ENCODE assay signal across 9 mouse cellular contexts in genomic region chr17:29464519-29465140, GRCm38 (mm10). TPM values are rescaled to one million over a fixed set of nuclear protein-coding genes. Genes with fewer than 3 reads are reported as not detected.
A peak's percentile ranks its signal among the peaks of the same experiment; 100 is the strongest.
DNase-seq lines count a peak whose midpoint lies in the region; ATAC-seq lines count a peak whose summit lies in the region.
"Had no signal": no experiment of that assay in that cellular context is flagged by ENCODE, and none has a peak within 500 bp of the region (broad histone marks: within the 10 kb centered on the region; RNA-seq: fewer than 3 reads in every experiment).

No protein-coding gene starts in this region.

- WGBS in heart, embryonic 11.5 days (ENCODE audit: insufficient replicate concordance), result 5% methylated on average over 17 of the region's 17 CpGs
- 17% methylated on average over 17 of the region's 17 CpGs for WGBS in hindbrain, embryonic 16.5 days
- 8% methylated on average over 17 of the region's 17 CpGs for WGBS in midbrain, embryonic 13.5 days

- no peaks in the 10 kb centered on the region for H3K27me3 ChIP-seq in heart, embryonic 11.5 days (ENCODE audit: control insufficient read depth, insufficient read depth, low read length)
- no peaks in the 10 kb centered on the region for H3K27me3 ChIP-seq in hindbrain, embryonic 16.5 days (replicated peaks; ENCODE audit: control insufficient read depth, insufficient read depth, low read length)
- H3K27me3 ChIP-seq in midbrain, embryonic 13.5 days, result no peaks in the 10 kb centered on the region

- intact Hi-C loops in heart, postnatal 14 days (cut with DNase I), result no loop called here

- DNase-seq in heart, postnatal 14 days, result no peak
- DNase-seq in embryo, embryonic 11 days, result peak; percentile 64
- no peak for DNase-seq in frontal cortex, postnatal 14 days (ENCODE audit: low spot score in 2 of 2)
- DNase-seq in urinary bladder, postnatal 4 days (ENCODE audit: low spot score in 2 of 2), result no peak

- no peak for ATAC-seq in heart, embryonic 11.5 days (replicated peaks; ENCODE audit: insufficient number of reproducible peaks, low FRiP score, low TSS enrichment)
- ATAC-seq in hindbrain, embryonic 16.5 days, result no peak
- ATAC-seq in midbrain, embryonic 13.5 days, result no peak
- no peak for ATAC-seq in megakaryocyte-erythroid progenitor cell, adult 5-6 weeks (replicated peaks; ENCODE audit: low FRiP score, low TSS enrichment, poor library complexity, severe bottlenecking)

- peak overlapping the region; percentile 40 for H3K4me3 ChIP-seq in heart, embryonic 11.5 days (ENCODE audit: low read depth, low read length)
- peak overlapping the region; percentile 29 for H3K4me3 ChIP-seq in hindbrain, embryonic 16.5 days (ENCODE audit: low read length)
- peak overlapping the region; percentile 26 for H3K4me3 ChIP-seq in midbrain, embryonic 13.5 days (replicated peaks)
- H3K4me3 ChIP-seq: left cerebral cortex, adult 2 months had no signal

- H3K9me3 ChIP-seq in heart, embryonic 11.5 days (replicated peaks; ENCODE audit: control insufficient read depth, low read length), result no peaks in the 10 kb centered on the region
- H3K9me3 ChIP-seq in hindbrain, embryonic 16.5 days (ENCODE audit: control insufficient read depth, low read length), result no peaks in the 10 kb centered on the region
- no peaks in the 10 kb centered on the region for H3K9me3 ChIP-seq in midbrain, embryonic 13.5 days

- peak overlapping the region; percentile 74 for H3K9ac ChIP-seq in heart, embryonic 11.5 days (ENCODE audit: low read depth, low read length)
- H3K9ac ChIP-seq in hindbrain, embryonic 16.5 days (ENCODE audit: low read depth, low read length), result no peak overlapping the region
- H3K9ac ChIP-seq in midbrain, embryonic 13.5 days (replicated peaks), result peak overlapping the region; percentile 46; the same call in 1 of the 2 replicates

- H3K27ac ChIP-seq in heart, embryonic 11.5 days (ENCODE audit: low read depth, low read length), result peak overlapping the region; percentile 98
- H3K27ac ChIP-seq in hindbrain, embryonic 16.5 days (ENCODE audit: low read depth, low read length), result 0 out of 2 replicates have a peak overlapping the region, but pooled peaks have one; percentile 16
- no peak overlapping the region for H3K27ac ChIP-seq in midbrain, embryonic 13.5 days
- H3K27ac ChIP-seq: left cerebral cortex, adult 2 months had no signal

- peak overlapping the region; percentile 68 for H3K4me2 ChIP-seq in heart, embryonic 11.5 days
- peak overlapping the region; percentile 57 for H3K4me2 ChIP-seq in hindbrain, embryonic 16.5 days (ENCODE audit: low read length)
- peak overlapping the region; percentile 55 for H3K4me2 ChIP-seq in midbrain, embryonic 13.5 days (replicated peaks)

- no peaks in the 10 kb centered on the region for H3K36me3 ChIP-seq in heart, embryonic 11.5 days (ENCODE audit: control insufficient read depth, insufficient read depth, low read length)
- no peaks in the 10 kb centered on the region for H3K36me3 ChIP-seq in hindbrain, embryonic 16.5 days (ENCODE audit: control insufficient read depth, insufficient read depth, low read length)
- H3K36me3 ChIP-seq in midbrain, embryonic 13.5 days, result no peaks in the 10 kb centered on the region

- peaks cover 42% of the 10 kb centered on the region for H3K4me1 ChIP-seq in heart, embryonic 11.5 days (ENCODE audit: control insufficient read depth, insufficient read depth, low read length)
- H3K4me1 ChIP-seq in hindbrain, embryonic 16.5 days (ENCODE audit: control insufficient read depth, insufficient read depth, low read depth, low read length), result peaks cover 26% of the 10 kb centered on the region
- H3K4me1 ChIP-seq in midbrain, embryonic 13.5 days (replicated peaks), result peaks cover 44% of the 10 kb centered on the region

RNA-seq across cellular contexts. Expression of gene Pim1, which starts 25.9 kb away (rescaled TPM):
- 23.5 and 27.3 TPM in 2 replicates for polyA plus RNA-seq in heart, embryonic 11.5 days (2014; fragmentation: Nextera tagmentation; extraction: Ambion mirVana)
- total RNA-seq in heart, postnatal 14 days (2021), result 10 to 100 TPM; 30.8 to 33.7 TPM
- polyA plus RNA-seq in hindbrain, embryonic 16.5 days (2015; fragmentation: Nextera tagmentation; extraction: Ambion mirVana), result 7.2 and 8.2 TPM in 2 replicates
- 13.4 and 15.4 TPM in 2 replicates for polyA plus RNA-seq in midbrain, embryonic 13.5 days (2015; fragmentation: Nextera tagmentation; extraction: Ambion mirVana)
- 33.2 and 48.8 TPM in 2 replicates for total RNA-seq in megakaryocyte-erythroid progenitor cell, adult 5-6 weeks (2014; fragmentation: Nextera tagmentation)
- 96.9 and 106 TPM in 2 replicates for total RNA-seq in megakaryocyte-erythroid progenitor cell, adult 5-6 weeks (2017)
